Mouse (Mus musculus): ENCODE measurements around the gene Gm10447.

DNA sequence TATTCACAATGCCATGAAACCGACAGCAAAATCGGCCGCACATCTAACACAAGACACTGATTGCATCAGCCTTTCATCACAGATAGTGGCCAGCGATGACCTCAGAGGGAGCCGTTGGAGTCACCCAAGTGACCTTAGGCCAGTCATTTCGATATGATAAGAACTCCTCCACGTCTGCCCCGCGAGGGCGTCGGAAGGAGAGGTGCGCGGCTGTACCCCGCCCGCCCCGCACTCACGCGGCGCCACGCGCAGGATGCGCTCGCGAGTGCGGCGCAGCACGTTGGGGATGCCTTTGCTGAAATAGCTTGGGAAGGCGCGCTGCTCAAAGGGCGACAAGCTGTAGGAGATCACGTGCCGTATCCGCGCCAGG lies 26.6 kb downstream of the Gm10447 start:
- no peak for TF ChIP-seq TCF12 (IDR thresholded peaks at IDR 0.05; ENCODE audit: insufficient read depth, poor library complexity, severe bottlenecking)
- no peak for TF ChIP-seq SRF (IDR thresholded peaks at IDR 0.05; ENCODE audit: control insufficient read depth, insufficient read length, low read depth)
- no peak for TF ChIP-seq MYOG (IDR thresholded peaks at IDR 0.05; ENCODE audit: control insufficient read depth in 1 of 3, insufficient read depth in 1 of 3, insufficient read length in 2 of 3, low read depth in 2 of 3)
- TF ChIP-seq USF1 (IDR thresholded peaks at IDR 0.05; ENCODE audit: low read depth), result no peak
- no peak for TF ChIP-seq E2F4 (IDR thresholded peaks at IDR 0.05; ENCODE audit: insufficient read depth)
- no peak for TF ChIP-seq POLR2A (IDR thresholded peaks at IDR 0.05; ENCODE audit: insufficient read length, low read depth)
- TF ChIP-seq MAX (IDR thresholded peaks at IDR 0.05; ENCODE audit: low read depth), result no peak
- TF ChIP-seq POLR2AphosphoS2 (IDR thresholded peaks at IDR 0.05; ENCODE audit: insufficient read length, low read depth), result no peak

Measured in myocyte (in vitro differentiated cells).